Mouse (Mus musculus) left cerebral cortex, adult 2 months (tissue): ENCODE data around the gene H1foo. TPM values are rescaled to one million over a fixed set of nuclear protein-coding genes. Genes with fewer than 3 reads are reported as not detected.
A peak's percentile ranks its signal among the peaks of the same experiment; 100 is the strongest.

Source experiments
- DNase-seq, 2 experiments: peaks; one replicate each; pipeline ENCODE4 v3.0.0; 2021 to 2022; ENCODE audit warnings: low spot score in 2 of 2, mixed read lengths in 1 of 2; ENCODE audit errors: extremely low spot score in 1 of 2
- H3K27ac ChIP-seq: fragments of 200-600 bp; 2 replicates; pipeline ENCODE4 v1.8.1; 2022
- H3K4me3 ChIP-seq: fragments of 200-600 bp; 2 replicates; pipeline ENCODE4 v1.8.1; 2022
- CTCF ChIP-seq: fragments of 200-600 bp; IDR thresholded peaks from 2 replicates; pipeline ENCODE4 v1.8.1; 2022; ENCODE audit warnings: antibody characterized with exemption, mild to moderate bottlenecking, moderate library complexity
- intact Hi-C: fragments of 180-260 bp; cut with DNase I; formaldehyde crosslinking; loops from one replicate; pipeline ENCODE4 v1.15.1; 2025
- long read RNA-seq, 2 experiments: library from polyadenylated mRNA; stranded (forward); transcript quantifications; one replicate each; pipeline ENCODE4 v2.0.0; 2021; ENCODE audit warnings: borderline mapping rate in 2 of 2
- total RNA-seq, 2 experiments: library from RNA; stranded (reverse); gene quantifications; 2 replicates each; pipeline ENCODE4 v1.2.3; 2021

H1foo gene
- not detected for total RNA-seq
- long read RNA-seq, experiment 1, result 0 reads
- long read RNA-seq, experiment 2, result 0 reads

GRCm38 (mm10) chr6:115944638-115945037 lies at the start of gene H1foo:
H1foo (plus strand) TSS chr6:115944938.
- intact Hi-C loops, result no loop called here
- TF ChIP-seq CTCF, result no peak
- no peak for DNase-seq
- no peak within 1 kb of the TSS for H3K27ac ChIP-seq
- no peak within 1 kb of the TSS for H3K4me3 ChIP-seq

- no peak for TF ChIP-seq CTCF
- no peak overlapping the region for H3K4me3 ChIP-seq
- intact Hi-C loops, result loop anchor here (5.0 kb wide), 1 partner anchor 241 kb away; no protein-coding TSS in a partner anchor
- no peak overlapping the region for H3K27ac ChIP-seq
- no peak for DNase-seq
Measured at GRCm38 (mm10) chr6:115896346-115896745, 48.4 kb upstream of the H1foo start.

- no peak for TF ChIP-seq CTCF
- DNase-seq, result no peak
- H3K27ac ChIP-seq, result no peak overlapping the region
- intact Hi-C loops, result loop anchor here (5.0 kb wide), 1 partner anchor 240 kb away; no protein-coding TSS in a partner anchor
- H3K4me3 ChIP-seq, result no peak overlapping the region
Measured at GRCm38 (mm10) chr6:115897117-115897516, 47.6 kb upstream of the H1foo start.

GRCm38 (mm10) chr6:115897926-115898520 lies 46.7 kb upstream of the H1foo start:
- intact Hi-C loops, result loop anchor here (5.0 kb wide), 1 partner anchor 239 kb away; no protein-coding TSS in a partner anchor
- Histone ChIP-seq H3K4me3 (no peak overlapping the region), H3K27ac (no peak overlapping the region)
- no peak for DNase-seq
- TF ChIP-seq CTCF, result no peak

- TF ChIP-seq CTCF, result peak; percentile 93
- DNase-seq, result peak; percentile 75 to 82
- intact Hi-C loops, result loop anchor here (1.0 to 5.0 kb wide), 3 partner anchors 96 to 226 kb away; no protein-coding TSS in a partner anchor
- peak overlapping the region; percentile 89 for H3K27ac ChIP-seq
- H3K4me3 ChIP-seq, result no peak overlapping the region
Measured at GRCm38 (mm10) chr6:115901062-115901461, 43.7 kb upstream of the H1foo start.

GRCm38 (mm10) chr6:115901489-115901931 lies 43.2 kb upstream of the H1foo start:
- no peak for DNase-seq
- intact Hi-C loops, result loop anchor here (1.0 to 5.0 kb wide), 3 partner anchors 95 to 226 kb away; no protein-coding TSS in a partner anchor
- H3K4me3 ChIP-seq, result no peak overlapping the region
- peak overlapping the region; percentile 89 for H3K27ac ChIP-seq
- no peak for TF ChIP-seq CTCF

- no peak for TF ChIP-seq CTCF
- Histone ChIP-seq H3K4me3 (no peak overlapping the region), H3K27ac (peak overlapping the region; percentile 89)
- no peak for DNase-seq
- intact Hi-C loops, result loop anchor here (5.0 kb wide), 1 partner anchor 225 kb away; no protein-coding TSS in a partner anchor
Measured at GRCm38 (mm10) chr6:115902545-115902944, 42.2 kb upstream of the H1foo start.

- intact Hi-C loops, result no loop called here
- H3K4me3 ChIP-seq, result no peak overlapping the region
- no peak for TF ChIP-seq CTCF
- DNase-seq, result no peak
- H3K27ac ChIP-seq, result no peak overlapping the region
Measured at GRCm38 (mm10) chr6:115905568-115905967, 39.2 kb upstream of the H1foo start.

- no peak for DNase-seq
- Histone ChIP-seq H3K27ac (no peak overlapping the region), H3K4me3 (no peak overlapping the region)
- no peak for TF ChIP-seq CTCF
- intact Hi-C loops, result no loop called here
Measured at GRCm38 (mm10) chr6:115906455-115906854, 38.3 kb upstream of the H1foo start.

GRCm38 (mm10) chr6:115906871-115907270 lies 37.9 kb upstream of the H1foo start:
- no peak overlapping the region for H3K27ac ChIP-seq
- H3K4me3 ChIP-seq, result no peak overlapping the region
- TF ChIP-seq CTCF, result no peak
- DNase-seq, result no peak
- intact Hi-C loops, result no loop called here

GRCm38 (mm10) chr6:115908421-115908982 lies 36.2 kb upstream of the H1foo start:
- H3K4me3 ChIP-seq, result no peak overlapping the region
- TF ChIP-seq CTCF, result no peak
- intact Hi-C loops, result no loop called here
- no peak for DNase-seq
- H3K27ac ChIP-seq, result no peak overlapping the region

- Histone ChIP-seq H3K4me3 (no peak overlapping the region), H3K27ac (no peak overlapping the region)
- no peak for DNase-seq
- no peak for TF ChIP-seq CTCF
- intact Hi-C loops, result no loop called here
Measured at GRCm38 (mm10) chr6:115909052-115909451, 35.7 kb upstream of the H1foo start.
